ENCODE assay signal across 23 mouse cellular contexts in genomic region chr1:118559716-118560115, GRCm38 (mm10).
"Had no signal": no experiment of that assay in that cellular context is flagged by ENCODE, and none has a peak within 500 bp of the region (broad histone marks: within the 10 kb centered on the region; RNA-seq: fewer than 3 reads in every experiment).

No protein-coding gene starts in this region.

- H3K4me1 ChIP-seq: heart, embryonic 10.5 days; heart, embryonic 12.5 days; hindbrain, embryonic 13.5 days; hindbrain, embryonic 15.5 days; limb, embryonic 10.5 days; limb, embryonic 12.5 days; liver, embryonic 13.5 days; liver, embryonic 15.5 days had no signal

- H3K27ac ChIP-seq: heart, embryonic 10.5 days; hindbrain, embryonic 13.5 days; hindbrain, embryonic 15.5 days; hindbrain, postnatal 0 days; layer of hippocampus, adult 2 months; left cerebral cortex, adult 2 months; limb, embryonic 10.5 days; limb, embryonic 12.5 days; liver, embryonic 13.5 days; liver, embryonic 15.5 days had no signal

- H3K4me2 ChIP-seq: heart, embryonic 12.5 days; hindbrain, embryonic 13.5 days; hindbrain, embryonic 15.5 days; limb, embryonic 12.5 days; liver, embryonic 11.5 days; liver, embryonic 13.5 days; liver, embryonic 15.5 days had no signal

- H3K9ac ChIP-seq: heart, embryonic 12.5 days; hindbrain, embryonic 13.5 days; hindbrain, embryonic 15.5 days; limb, embryonic 12.5 days; liver, embryonic 13.5 days; liver, embryonic 15.5 days had no signal

- DNase-seq: gastrocnemius, postnatal 14 days; gastrocnemius, postnatal 36 days; heart, adult 18-20 months; heart, postnatal 14 days; heart, postnatal 36 days; kidney, adult 18-20 months; kidney, postnatal 10 days; kidney, postnatal 25 days; kidney, postnatal 4 days; liver; liver, embryonic 13.5 days had no signal

- ATAC-seq: hindbrain, postnatal 0 days; intestine, postnatal 0 days had no signal

- H3K27me3 ChIP-seq: heart, embryonic 12.5 days; hindbrain, embryonic 13.5 days; hindbrain, embryonic 15.5 days; limb, embryonic 12.5 days; liver, embryonic 13.5 days; liver, embryonic 15.5 days had no signal

- H3K4me3 ChIP-seq: heart, embryonic 10.5 days; heart, embryonic 12.5 days; hindbrain, embryonic 13.5 days; hindbrain, embryonic 15.5 days; layer of hippocampus, adult 2 months; left cerebral cortex, adult 2 months; limb, embryonic 10.5 days; limb, embryonic 12.5 days; liver, embryonic 13.5 days; liver, embryonic 15.5 days had no signal

- H3K9me3 ChIP-seq: heart, embryonic 10.5 days; heart, embryonic 12.5 days; hindbrain, embryonic 13.5 days; hindbrain, embryonic 15.5 days; limb, embryonic 10.5 days; limb, embryonic 12.5 days; liver, embryonic 13.5 days; liver, embryonic 15.5 days had no signal
